ENCODE assay signal across 25 mouse cellular contexts in genomic region chr4:128383800-128384199, GRCm38 (mm10).
DNase-seq lines count a peak whose midpoint lies in the region; ATAC-seq and TF ChIP-seq lines count a peak whose summit lies in the region.
"Had no signal": no experiment of that assay in that cellular context is flagged by ENCODE, and none has a peak within 500 bp of the region (broad histone marks: within the 10 kb centered on the region; RNA-seq: fewer than 3 reads in every experiment).

No protein-coding gene starts in this region.

- no peaks in the 10 kb centered on the region for H3K27me3 ChIP-seq in heart, embryonic 12.5 days (replicated peaks)
- H3K27me3 ChIP-seq in liver, adult 2 months (ENCODE audit: control insufficient read depth, insufficient read depth, low read length) = no peaks in the 10 kb centered on the region
- H3K27me3 ChIP-seq in testis, adult 2 months (ENCODE audit: control insufficient read depth, insufficient read depth, low read length) = no peaks in the 10 kb centered on the region
- H3K27me3 ChIP-seq: forebrain, embryonic 15.5 days; hindbrain, embryonic 13.5 days; intestine, embryonic 15.5 days; liver, embryonic 13.5 days; Patski had no signal

- H3K4me1 ChIP-seq in heart, embryonic 12.5 days (replicated peaks) = no peaks in the 10 kb centered on the region
- H3K4me1 ChIP-seq in liver, adult 2 months (ENCODE audit: control insufficient read depth, insufficient read depth, low read length) = no peaks in the 10 kb centered on the region
- no peaks in the 10 kb centered on the region for H3K4me1 ChIP-seq in testis, adult 2 months (ENCODE audit: control insufficient read depth, insufficient read depth, low read length)
- H3K4me1 ChIP-seq: embryonic facial prominence, embryonic 15.5 days; forebrain, embryonic 15.5 days; hindbrain, embryonic 13.5 days; intestine, embryonic 15.5 days; liver, embryonic 13.5 days had no signal

- no peak overlapping the region for H3K4me2 ChIP-seq in heart, embryonic 12.5 days
- H3K4me2 ChIP-seq: embryonic facial prominence, embryonic 15.5 days; forebrain, embryonic 15.5 days; hindbrain, embryonic 13.5 days; intestine, embryonic 15.5 days; liver, embryonic 13.5 days had no signal

- no peak overlapping the region for H3K9ac ChIP-seq in heart, embryonic 12.5 days
- no peak overlapping the region for H3K9ac ChIP-seq in liver, adult 2 months (ENCODE audit: low read depth, low read length)
- H3K9ac ChIP-seq: embryonic facial prominence, embryonic 15.5 days; forebrain, embryonic 15.5 days; hindbrain, embryonic 13.5 days; intestine, embryonic 15.5 days; liver, embryonic 13.5 days had no signal

- H3K36me3 ChIP-seq in heart, embryonic 12.5 days = no peaks in the 10 kb centered on the region
- no peaks in the 10 kb centered on the region for H3K36me3 ChIP-seq in liver, adult 2 months (ENCODE audit: control insufficient read depth, insufficient read depth, low read length)
- no peaks in the 10 kb centered on the region for H3K36me3 ChIP-seq in testis, adult 2 months (ENCODE audit: control insufficient read depth, insufficient read depth, low read length)
- H3K36me3 ChIP-seq: embryonic facial prominence, embryonic 15.5 days; G1E; intestine, embryonic 15.5 days; limb, embryonic 10.5 days; liver, embryonic 13.5 days had no signal

- H3K79me2 ChIP-seq in liver, adult 2 months (ENCODE audit: control insufficient read depth, insufficient read depth, low read length) = no peaks in the 10 kb centered on the region

- no peak overlapping the region for H3K4me3 ChIP-seq in heart, embryonic 12.5 days
- no peak overlapping the region for H3K4me3 ChIP-seq in liver, adult 2 months (ENCODE audit: insufficient read depth, low read depth, low read length)
- no peak overlapping the region for H3K4me3 ChIP-seq in testis, adult 2 months (ENCODE audit: control insufficient read depth, low read depth, low read length)
- H3K4me3 ChIP-seq: embryonic facial prominence, embryonic 15.5 days; forebrain, embryonic 15.5 days; hindbrain, embryonic 13.5 days; intestine, embryonic 15.5 days; limb, embryonic 10.5 days; liver, embryonic 13.5 days had no signal

- no peak for TF ChIP-seq POLR2A in liver, adult 2 months (IDR thresholded peaks at IDR 0.05; ENCODE audit: extremely low read depth, insufficient read depth, low read length)
- no peak for TF ChIP-seq POLR2A in testis, adult 2 months (IDR thresholded peaks at IDR 0.05; ENCODE audit: control insufficient read depth, low read depth, low read length)

- peak; percentile 83 for DNase-seq in heart, adult 11 months
- DNase-seq in liver, adult 2 months (ENCODE audit: extremely low read depth, low read depth, low spot score) = no peak
- no peak for DNase-seq in liver
- no peak for DNase-seq in testis, postnatal 14 days (ENCODE audit: low spot score)
- DNase-seq in kidney, adult 8-10 months = no peak
- DNase-seq: adrenal gland, postnatal 36 days; cerebellum, adult 11-12 months; cerebellum, postnatal 25 days; embryo, embryonic 11 days; gastrocnemius, postnatal 14 days; heart, adult 18-20 months; heart, postnatal 36 days; kidney, postnatal 4 days; layer of hippocampus, adult 9-11 months; liver, embryonic 13.5 days had no signal

- 0 out of 2 replicates have a peak, but pooled peaks have one; percentile 14 for TF ChIP-seq CTCF in liver, adult 2 months (IDR thresholded peaks at IDR 0.05; ENCODE audit: low read depth, low read length)
- TF ChIP-seq CTCF in testis, adult 2 months (IDR thresholded peaks at IDR 0.05; ENCODE audit: control insufficient read depth, insufficient read depth, insufficient replicate concordance, low read depth, low read length) = peak; percentile 34; the same call in 1 of the 2 replicates

- whole genome bisulfite sequencing in heart, embryonic 12.5 days = 84% methylated on average over 7 of the region's 7 CpGs
- WGBS in liver, adult 2 months = 77% methylated on average over 7 of the region's 7 CpGs

- ATAC-seq in heart, embryonic 12.5 days (ENCODE audit: insufficient number of reproducible peaks, low FRiP score) = no peak
- ATAC-seq: forebrain, embryonic 15.5 days; intestine, embryonic 15.5 days; Patski had no signal

- H3K9me3 ChIP-seq in heart, embryonic 12.5 days (replicated peaks) = no peaks in the 10 kb centered on the region
- H3K9me3 ChIP-seq: embryonic facial prominence, embryonic 15.5 days; forebrain, embryonic 15.5 days; hindbrain, embryonic 13.5 days; intestine, embryonic 15.5 days; limb, embryonic 10.5 days had no signal

- no peak overlapping the region for H3K27ac ChIP-seq in heart, embryonic 12.5 days (ENCODE audit: poor library complexity, severe bottlenecking)
- no peak overlapping the region for H3K27ac ChIP-seq in liver, adult 2 months (replicated peaks; ENCODE audit: insufficient read depth, low read depth, low read length)
- H3K27ac ChIP-seq in testis, adult 2 months (ENCODE audit: control insufficient read depth, insufficient read depth, low read depth, low read length) = no peak overlapping the region
- H3K27ac ChIP-seq: embryonic facial prominence, embryonic 15.5 days; forebrain, embryonic 15.5 days; hindbrain, embryonic 13.5 days; intestine, embryonic 15.5 days; limb, embryonic 10.5 days; liver, embryonic 13.5 days; macrophage had no signal
